Mouse (Mus musculus) kidney, embryonic 14.5 days (tissue): ENCODE results near the gene Zfp740. TPM values are rescaled to one million over a fixed set of nuclear protein-coding genes. Genes with fewer than 3 reads are reported as not detected.

Experiments used
- ATAC-seq: fragments of 200-750 bp; cut with Nextera tagmentation; 2 replicates; pipeline ENCODE4 v1.8.0; 2017; ENCODE audit warnings: moderate number of reproducible peaks, mild to moderate bottlenecking, moderate TSS enrichment, moderate library complexity; ENCODE audit not compliant: low FRiP score, low TSS enrichment
- H3K27ac ChIP-seq: fragments of 300-500 bp; sonication (generic); 2 replicates; pipeline ENCODE4 v1.5.1; 2014; ENCODE audit warnings: low read depth, mild to moderate bottlenecking, low read length, moderate library complexity, mixed read lengths
- H3K27me3 ChIP-seq: fragments of 300-500 bp; sonication (generic); 2 replicates; pipeline ENCODE4 v1.6.1; 2014; ENCODE audit warnings: mild to moderate bottlenecking, low read length; ENCODE audit not compliant: control insufficient read depth, insufficient read depth
- H3K36me3 ChIP-seq: fragments of 300-500 bp; sonication (generic); 2 replicates; pipeline ENCODE4 v1.6.1; 2014; ENCODE audit warnings: low read length, mixed read lengths; ENCODE audit not compliant: control insufficient read depth, insufficient read depth
- H3K4me1 ChIP-seq: fragments of 300-500 bp; sonication (generic); 2 replicates; pipeline ENCODE4 v1.6.1; 2014; ENCODE audit warnings: low read length, mixed read lengths; ENCODE audit not compliant: control insufficient read depth, insufficient read depth
- H3K4me2 ChIP-seq: fragments of 300-500 bp; sonication (generic); replicated peaks from 2 replicates; pipeline ENCODE4 v1.6.1; 2014; ENCODE audit warnings: low read depth, mild to moderate bottlenecking, low read length
- H3K4me3 ChIP-seq: fragments of 300-500 bp; sonication (generic); 2 replicates; pipeline ENCODE4 v1.5.1; 2014; ENCODE audit warnings: mild to moderate bottlenecking, low read length
- H3K9ac ChIP-seq: fragments of 300-500 bp; sonication (generic); 2 replicates; pipeline ENCODE4 v1.6.1; 2014; ENCODE audit warnings: low read depth, mild to moderate bottlenecking, low read length, moderate library complexity
- H3K9me3 ChIP-seq: fragments of 300-500 bp; sonication (generic); 2 replicates; pipeline ENCODE4 v1.6.1; 2016; ENCODE audit warnings: low read length; ENCODE audit not compliant: control insufficient read depth
- WGBS: fragments of 180-500 bp; shearing (Covaris S2); extraction: QIAGEN DNeasy Blood & Tissue Kit; methylation state at CpG from one replicate; pipeline ENCODE4 v1.1.7; 2014; 5-methylcytosine and 5-hydroxymethylcytosine counted together
- polyA plus RNA-seq: library from polyadenylated mRNA; unstranded; fragments of >200 nt; fragmentation: Nextera tagmentation; extraction: Ambion mirVana; gene quantifications from 2 replicates; pipeline ENCODE4 v1.2.1, GENCODE M21; 2014

Gene Zfp740
- polyA plus RNA-seq, 1 experiment from 2014 or later, result 59.9 TPM

GRCm38 (mm10) chr15:102203835-102204381 lies 859 bp downstream of the Zfp740 start:
- Histone ChIP-seq H3K9ac (peak overlapping the region; percentile 93), H3K4me1 (peaks cover 22% of the 10 kb centered on the region), H3K4me3 (peak overlapping the region; percentile 82), H3K27ac (peak overlapping the region; percentile 97), H3K36me3 (peaks cover 36% of the 10 kb centered on the region), H3K27me3 (no peaks in the 10 kb centered on the region), H3K9me3 (no peaks in the 10 kb centered on the region), H3K4me2 (peak overlapping the region; percentile 75)
- ATAC-seq, result peak; percentile 63
- WGBS, result 1% methylated on average over 25 of the region's 72 CpGs

GRCm38 (mm10) chr15:102204674-102205505 lies 1.8 kb downstream of the Zfp740 start, which contains the start of gene Csad:
TSS of gene Csad (minus strand) at chr15:102204724.
- Histone ChIP-seq H3K27me3 (no peaks in the 10 kb centered on the region), H3K9me3 (no peaks in the 10 kb centered on the region), H3K4me1 (peaks cover 22% of the 10 kb centered on the region), H3K4me2 (peak within 1 kb of the TSS; percentile 75), H3K4me3 (peak within 1 kb of the TSS; percentile 82), H3K9ac (peak within 1 kb of the TSS; percentile 93), H3K27ac (peak within 1 kb of the TSS; percentile 97), H3K36me3 (peaks cover 45% of the 10 kb centered on the region)
- 60% methylated on average over 19 of the region's 19 CpGs for WGBS
- no peak for ATAC-seq

- Histone ChIP-seq H3K4me2 (peak overlapping the region; percentile 75), H3K4me3 (peak overlapping the region; percentile 82; the same call in 1 of the 2 replicates), H3K36me3 (peaks cover 50% of the 10 kb centered on the region), H3K27ac (peak overlapping the region; percentile 14; the same call in 1 of the 2 replicates), H3K4me1 (peaks cover 22% of the 10 kb centered on the region), H3K9me3 (no peaks in the 10 kb centered on the region), H3K27me3 (no peaks in the 10 kb centered on the region), H3K9ac (peak overlapping the region; percentile 25; the same call in 1 of the 2 replicates)
- WGBS, result 62% methylated on average over 8 of the region's 8 CpGs
- ATAC-seq, result no peak
These were observed 2.7 kb downstream of the Zfp740 start for GRCm38 (mm10) chr15:102205779-102206178.

GRCm38 (mm10) chr15:102207351-102207750 lies 4.3 kb downstream of the Zfp740 start:
- Histone ChIP-seq H3K9me3 (no peaks in the 10 kb centered on the region), H3K27ac (peak overlapping the region; percentile 11; the same call in 1 of the 2 replicates), H3K36me3 (peaks cover 62% of the 10 kb centered on the region), H3K4me1 (peaks cover 22% of the 10 kb centered on the region), H3K9ac (peak overlapping the region; percentile 28; the same call in 1 of the 2 replicates), H3K27me3 (no peaks in the 10 kb centered on the region), H3K4me3 (no peak overlapping the region), H3K4me2 (no peak overlapping the region)
- 54% methylated on average over 3 of the region's 3 CpGs for WGBS
- ATAC-seq, result no peak

GRCm38 (mm10) chr15:102208092-102208561 lies 5.1 kb downstream of the Zfp740 start:
- Histone ChIP-seq H3K27ac (no peak overlapping the region; the same call in 1 of the 2 replicates), H3K9ac (0 out of 2 replicates have a peak overlapping the region, but pooled peaks have one; percentile 28), H3K4me1 (peaks cover 22% of the 10 kb centered on the region), H3K4me3 (no peak overlapping the region), H3K9me3 (no peaks in the 10 kb centered on the region), H3K27me3 (no peaks in the 10 kb centered on the region), H3K36me3 (peaks cover 70% of the 10 kb centered on the region), H3K4me2 (no peak overlapping the region; the same call in 1 of the 2 replicates)
- WGBS, result 60% methylated on average over 9 of the region's 9 CpGs
- ATAC-seq, result no peak

GRCm38 (mm10) chr15:102209114-102209513 lies 6.1 kb downstream of the Zfp740 start:
- Histone ChIP-seq H3K27ac (no peak overlapping the region), H3K36me3 (peaks cover 79% of the 10 kb centered on the region), H3K4me1 (peaks cover 22% of the 10 kb centered on the region), H3K9ac (no peak overlapping the region), H3K27me3 (no peaks in the 10 kb centered on the region), H3K9me3 (no peaks in the 10 kb centered on the region), H3K4me3 (no peak overlapping the region), H3K4me2 (no peak overlapping the region)
- ATAC-seq, result no peak
- 83% methylated on average over 8 of the region's 8 CpGs for WGBS

GRCm38 (mm10) chr15:102210816-102211215 lies 7.8 kb downstream of the Zfp740 start:
- H3K4me2 ChIP-seq, result no peak overlapping the region
- WGBS, result 88% methylated on average over 4 of the region's 4 CpGs
- ATAC-seq, result no peak
- no peak overlapping the region for H3K9ac ChIP-seq
- no peaks in the 10 kb centered on the region for H3K27me3 ChIP-seq
- H3K9me3 ChIP-seq, result no peaks in the 10 kb centered on the region
- no peak overlapping the region for H3K4me3 ChIP-seq
- peaks cover 84% of the 10 kb centered on the region for H3K36me3 ChIP-seq
- no peak overlapping the region for H3K27ac ChIP-seq
- peaks cover 9% of the 10 kb centered on the region for H3K4me1 ChIP-seq

GRCm38 (mm10) chr15:102211895-102212294 lies 8.8 kb downstream of the Zfp740 start:
- no peak overlapping the region for H3K27ac ChIP-seq
- H3K9ac ChIP-seq, result no peak overlapping the region
- H3K4me1 ChIP-seq, result peaks cover 9% of the 10 kb centered on the region
- 80% methylated on average over 6 of the region's 6 CpGs for WGBS
- no peak for ATAC-seq
- no peak overlapping the region for H3K4me3 ChIP-seq
- H3K27me3 ChIP-seq, result no peaks in the 10 kb centered on the region
- H3K36me3 ChIP-seq, result peaks cover 89% of the 10 kb centered on the region
- no peaks in the 10 kb centered on the region for H3K9me3 ChIP-seq
- no peak overlapping the region for H3K4me2 ChIP-seq

GRCm38 (mm10) chr15:102214132-102214531 lies 11.1 kb downstream of the Zfp740 start:
- Histone ChIP-seq H3K27ac (no peak overlapping the region), H3K27me3 (no peaks in the 10 kb centered on the region), H3K9me3 (no peaks in the 10 kb centered on the region), H3K9ac (no peak overlapping the region), H3K36me3 (peaks cover 71% of the 10 kb centered on the region), H3K4me2 (no peak overlapping the region), H3K4me1 (no peaks in the 10 kb centered on the region), H3K4me3 (no peak overlapping the region)
- 49% methylated on average over 2 of the region's 2 CpGs for whole genome bisulfite sequencing
- no peak for ATAC-seq
